Mouse (Mus musculus) erythroblast, embryonic 14.5 days (primary cell): Measurements from ENCODE around the gene Nup214.

Experiments
- GATA1 ChIP-seq: IDR thresholded peaks from 2 replicates; pipeline ENCODE4 v1.6.1; 2012; ENCODE audit warnings: low read length, inconsistent platforms, mixed read lengths
- TAL1 ChIP-seq: IDR thresholded peaks from 3 replicates; pipeline ENCODE4 v1.6.1; 2012; ENCODE audit warnings: low read length, inconsistent platforms, mixed read lengths

- TF ChIP-seq TAL1 (no peak), GATA1 (no peak)
These were observed 64.4 kb downstream of the Nup214 start for GRCm38 (mm10) chr2:32038661-32039081.
